Mouse (Mus musculus): ENCODE measurements around the gene Hsf2bp. TPM values are rescaled to one million over a fixed set of nuclear protein-coding genes. Genes with fewer than 3 reads are reported as not detected.

The Hsf2bp gene
- total RNA-seq, 2 experiments from 2014 or later = 1.9 TPM

DNA sequence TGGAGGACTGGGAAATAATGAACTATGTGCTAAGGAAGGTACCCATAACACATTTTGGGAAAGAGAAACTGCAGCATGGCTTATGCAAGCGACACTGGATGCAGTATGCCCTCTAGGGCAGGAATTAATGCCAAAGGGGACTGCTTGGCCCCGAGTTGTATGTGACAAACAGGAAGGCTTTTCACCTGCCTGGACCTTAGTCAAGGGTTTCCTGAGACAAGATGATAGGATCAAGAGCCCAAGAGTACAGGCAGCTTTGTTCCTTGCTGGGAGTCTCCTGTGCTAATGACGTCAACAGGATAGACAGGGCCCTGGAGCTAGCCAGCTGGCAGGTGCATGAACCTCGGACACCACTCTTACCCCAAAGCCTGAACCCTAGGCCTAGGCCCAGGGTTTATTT lies 95.5 kb downstream of the Hsf2bp start:
- DNase-seq (ENCODE audit: low spot score in 2 of 2) = no peak

DNA sequence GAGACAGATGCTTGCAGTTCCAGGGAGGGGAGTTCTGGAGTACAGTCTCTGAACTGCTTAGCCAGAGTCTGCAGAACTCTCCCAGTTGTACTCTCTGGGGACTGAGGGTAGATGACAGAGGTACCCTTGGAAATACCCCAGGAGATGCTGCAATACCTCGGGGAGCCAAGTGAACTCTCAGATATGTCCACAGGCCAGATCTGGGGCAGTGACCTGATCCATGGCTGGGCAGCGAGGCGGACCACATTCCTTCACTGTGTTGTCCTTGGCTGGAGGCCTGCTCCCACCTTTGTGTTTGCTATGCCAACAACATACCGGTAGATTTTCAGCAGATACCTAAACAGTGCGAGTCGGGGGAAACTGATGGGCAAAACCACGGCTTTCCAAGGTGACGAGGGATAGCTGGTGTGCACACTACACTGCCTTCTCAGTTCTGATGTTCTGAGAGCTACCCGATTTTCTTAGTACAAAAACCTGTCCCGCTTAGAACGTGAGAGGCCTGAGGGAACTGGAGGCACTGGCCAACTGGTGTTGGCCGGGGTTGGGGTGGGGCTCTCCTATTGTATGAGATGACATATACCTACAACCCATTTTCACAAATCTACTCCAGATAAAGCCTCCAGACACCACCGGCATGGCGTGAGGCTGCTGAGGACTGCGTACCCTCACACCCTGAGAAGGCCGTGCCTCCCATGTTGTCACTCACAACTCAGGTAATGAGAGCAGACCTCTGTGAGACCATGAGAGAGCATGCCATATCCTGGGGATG lies 96.7 kb downstream of the Hsf2bp start:
- no peak for DNase-seq (ENCODE audit: low spot score in 2 of 2)

DNA sequence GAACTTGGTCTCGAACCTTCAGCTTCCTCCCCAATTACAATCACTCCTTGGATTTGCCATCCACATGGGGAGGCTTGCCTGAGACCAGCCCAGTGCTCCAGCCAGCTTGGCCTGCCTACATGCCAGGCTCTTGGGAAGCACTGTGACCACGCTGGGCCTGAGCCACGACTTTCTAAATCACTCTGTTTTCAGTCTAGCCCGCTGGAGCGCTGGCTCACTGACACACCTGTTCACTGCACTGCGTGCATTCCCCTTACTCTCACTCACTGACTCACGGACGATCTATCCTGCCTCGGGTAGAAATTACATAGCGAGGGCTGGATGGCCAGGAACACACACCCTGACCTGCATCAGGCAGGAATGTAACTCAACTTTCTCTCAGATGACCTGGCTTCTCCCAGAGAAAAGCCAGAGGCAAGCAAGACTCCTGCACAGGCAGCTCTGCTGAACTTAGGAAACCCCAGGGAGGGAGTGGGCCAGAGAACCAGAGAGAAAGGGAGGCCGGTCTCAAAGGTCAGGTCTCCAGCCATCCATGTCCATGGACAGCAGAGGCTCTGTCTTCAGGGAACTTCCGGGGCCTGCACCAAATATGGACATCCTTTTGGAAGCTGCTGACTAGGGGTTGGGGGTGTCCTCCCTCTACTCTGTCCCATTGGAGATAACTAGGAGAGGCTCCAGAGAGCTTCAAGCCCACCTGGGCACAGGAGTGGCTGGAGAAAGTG lies 97.4 kb downstream of the Hsf2bp start:
- no peak for DNase-seq (ENCODE audit: low spot score in 2 of 2)

DNA sequence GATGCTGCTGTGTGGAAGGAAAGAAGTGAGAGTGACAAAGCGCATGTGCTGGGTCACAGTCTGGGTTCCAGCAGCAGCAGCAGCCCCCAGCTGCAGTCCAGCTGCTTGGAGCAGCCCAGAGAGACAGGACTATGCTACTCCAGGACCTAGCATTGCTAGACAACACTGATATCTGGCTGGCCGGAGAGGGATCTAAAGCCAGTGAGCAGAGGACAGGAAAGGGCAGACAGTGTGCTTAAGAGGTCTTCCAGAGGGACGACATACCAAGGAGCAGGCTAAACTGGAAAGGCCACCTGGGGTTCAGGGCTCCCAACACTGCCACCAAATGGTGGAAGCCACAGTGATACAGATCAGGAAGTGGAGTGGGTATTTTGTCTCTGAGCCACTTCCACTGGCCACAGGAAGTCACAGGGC lies 99.0 kb downstream of the Hsf2bp start:
- DNase-seq (ENCODE audit: low spot score in 2 of 2) = no peak

DNA sequence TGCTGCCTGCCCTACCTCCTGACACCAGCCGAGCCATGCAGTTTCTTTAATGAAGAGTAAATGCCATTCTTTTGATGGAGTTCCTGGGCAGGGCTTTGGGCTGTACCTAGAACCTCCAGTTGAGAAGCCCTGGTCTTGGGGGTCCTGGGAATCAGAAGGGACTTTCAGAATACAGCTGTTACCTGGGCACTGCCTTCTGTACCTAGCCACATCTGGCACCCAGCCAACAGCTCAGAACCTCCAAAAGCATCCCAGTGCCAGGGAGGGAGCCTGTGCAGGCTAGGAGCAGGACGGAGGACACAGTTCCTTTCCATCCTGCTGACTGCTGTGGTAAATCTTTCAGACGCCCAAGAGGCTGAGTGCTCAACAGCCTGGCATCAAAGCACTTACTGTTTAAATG lies 100.3 kb downstream of the Hsf2bp start:
- no peak for DNase-seq (ENCODE audit: low spot score in 2 of 2)

DNA sequence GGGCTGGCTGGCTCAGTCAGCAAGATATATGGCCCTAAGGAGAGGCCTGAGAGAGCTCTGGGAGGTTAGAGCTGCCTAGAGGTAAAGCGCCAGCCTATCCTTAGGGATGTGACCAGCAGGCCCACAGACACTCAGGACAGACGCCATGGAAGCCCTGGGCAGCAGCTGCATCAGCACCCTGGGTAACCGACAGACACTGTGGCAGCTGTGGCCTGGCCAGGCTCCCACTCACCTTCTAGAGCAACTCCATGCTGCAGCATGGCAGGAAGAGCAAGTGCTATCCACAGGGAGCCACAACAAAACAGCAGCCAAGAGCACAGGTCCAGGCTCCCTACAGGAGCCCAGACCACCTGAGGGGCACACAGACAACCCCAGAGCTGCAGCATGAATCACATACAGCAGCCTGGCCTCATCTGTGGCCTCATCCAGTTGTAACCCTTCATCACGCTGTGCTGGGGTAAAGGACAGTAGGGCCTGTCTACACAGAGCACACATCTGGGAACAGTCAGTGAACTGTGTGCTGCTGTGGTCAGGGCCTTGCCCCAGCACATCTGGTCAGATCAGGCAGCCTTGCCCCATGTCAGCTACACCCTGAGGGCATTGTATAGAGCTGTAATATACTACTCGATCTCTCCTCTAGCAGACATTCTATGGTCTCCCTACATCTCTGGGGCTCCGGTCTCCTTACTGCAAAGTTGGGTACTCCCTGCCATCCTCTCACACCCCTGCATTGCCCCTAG lies 100.9 kb downstream of the Hsf2bp start:
- DNase-seq (ENCODE audit: low spot score in 2 of 2) = no peak

DNA sequence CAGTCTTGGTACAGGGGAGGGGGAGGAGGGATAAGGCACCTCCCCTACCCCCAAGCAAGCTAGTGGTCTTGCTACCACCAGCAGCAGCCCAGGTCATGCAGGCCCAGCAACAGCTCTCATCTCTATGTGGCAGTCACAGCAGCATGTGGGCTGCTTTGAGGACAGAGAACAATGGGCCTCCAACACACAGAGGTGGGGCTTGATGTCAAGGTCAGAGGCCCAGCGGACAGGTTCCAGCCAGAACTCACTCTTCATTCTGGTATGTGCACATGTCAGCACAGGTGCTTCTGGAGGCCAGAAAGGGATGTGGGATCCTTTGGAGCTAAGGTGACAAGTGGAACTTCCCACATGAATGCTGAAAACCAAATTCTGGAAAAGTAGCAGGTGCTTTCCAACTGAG lies 102.2 kb downstream of the Hsf2bp start:
- no peak for DNase-seq (ENCODE audit: low spot score in 2 of 2)

DNA sequence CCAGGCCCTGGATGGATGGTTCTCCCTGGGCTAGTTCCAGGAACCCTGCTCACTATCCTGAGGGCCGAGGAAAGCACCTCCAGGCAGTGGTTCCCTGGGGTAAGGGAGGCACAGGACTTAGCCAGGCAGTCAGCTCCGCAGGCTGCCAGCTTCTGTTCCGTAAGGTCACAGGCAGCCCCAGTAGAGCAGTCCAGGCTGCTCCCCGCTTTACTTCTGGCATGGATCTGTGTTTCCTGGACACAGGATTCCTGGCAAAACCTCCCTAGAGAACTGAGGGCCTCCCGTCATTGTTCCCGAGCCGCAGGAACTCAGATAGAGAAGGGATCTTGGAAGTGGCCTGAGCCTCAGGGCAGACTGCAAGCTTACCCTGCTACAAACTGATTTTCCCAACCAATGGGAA lies 104.7 kb downstream of the Hsf2bp start:
- DNase-seq (ENCODE audit: low spot score in 2 of 2) = no peak

DNA sequence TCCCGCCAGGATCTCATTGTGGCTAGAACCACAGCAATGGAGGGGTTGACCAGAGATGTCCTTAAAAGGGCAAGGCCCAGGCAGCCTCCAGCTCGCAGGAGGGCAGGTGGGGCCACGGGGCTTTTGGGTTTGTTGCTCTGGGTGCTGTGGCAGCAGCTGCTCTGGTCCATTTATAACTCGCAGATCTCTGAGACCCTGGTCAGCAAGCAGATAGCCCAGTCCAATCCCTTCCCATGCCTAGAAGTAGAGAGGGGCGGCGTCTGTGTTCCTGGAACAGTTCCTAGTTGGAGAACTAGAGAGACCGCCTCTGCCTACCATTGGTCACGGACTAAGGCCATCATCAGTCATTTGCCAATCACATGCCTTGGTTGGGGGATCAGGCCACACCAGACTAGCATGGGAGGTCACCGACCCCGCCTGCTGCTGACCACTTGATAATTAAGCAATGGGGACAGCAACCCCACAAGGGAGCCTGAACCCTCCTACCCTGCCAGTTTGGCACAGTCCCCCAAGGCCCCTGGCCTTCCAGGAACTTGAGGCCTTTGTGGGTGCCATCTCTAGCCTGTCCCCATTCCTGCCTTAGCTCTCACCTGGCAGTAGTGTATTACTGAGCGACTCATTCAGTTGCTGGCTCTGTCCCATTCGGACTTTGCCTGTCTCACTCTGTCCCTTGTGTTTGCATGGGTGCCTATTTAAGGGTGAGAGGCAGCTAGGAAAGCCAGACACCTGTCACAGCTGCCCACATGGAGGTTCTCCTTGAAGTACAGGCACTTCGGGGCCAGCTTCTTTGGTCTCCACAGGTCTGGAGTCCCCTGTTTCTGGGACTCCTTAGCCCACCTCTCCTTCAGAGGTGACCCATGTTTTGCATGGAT lies 106.1 kb downstream of the Hsf2bp start:
- no peak for DNase-seq (ENCODE audit: low spot score in 2 of 2)

DNA sequence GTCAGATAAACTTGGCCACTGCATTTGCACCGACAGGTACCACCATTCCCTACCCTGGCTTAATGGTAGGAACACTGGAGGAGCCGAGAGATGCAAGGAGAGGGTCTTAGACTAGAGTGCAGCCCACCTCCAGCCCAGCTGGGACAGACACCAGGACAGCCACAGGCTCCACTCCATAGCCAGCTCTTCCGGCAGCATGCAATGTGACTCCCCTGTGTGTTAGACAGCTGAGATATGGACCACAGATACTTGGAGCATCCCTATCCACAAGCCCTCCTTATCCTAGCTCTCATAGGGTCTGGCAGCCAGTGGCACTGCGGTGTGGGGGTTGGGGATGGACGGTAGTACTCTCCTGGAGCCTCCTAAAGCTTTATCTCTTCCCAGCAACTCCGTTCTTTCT lies 107.1 kb downstream of the Hsf2bp start:
- no peak for DNase-seq (ENCODE audit: low spot score in 2 of 2)

DNA sequence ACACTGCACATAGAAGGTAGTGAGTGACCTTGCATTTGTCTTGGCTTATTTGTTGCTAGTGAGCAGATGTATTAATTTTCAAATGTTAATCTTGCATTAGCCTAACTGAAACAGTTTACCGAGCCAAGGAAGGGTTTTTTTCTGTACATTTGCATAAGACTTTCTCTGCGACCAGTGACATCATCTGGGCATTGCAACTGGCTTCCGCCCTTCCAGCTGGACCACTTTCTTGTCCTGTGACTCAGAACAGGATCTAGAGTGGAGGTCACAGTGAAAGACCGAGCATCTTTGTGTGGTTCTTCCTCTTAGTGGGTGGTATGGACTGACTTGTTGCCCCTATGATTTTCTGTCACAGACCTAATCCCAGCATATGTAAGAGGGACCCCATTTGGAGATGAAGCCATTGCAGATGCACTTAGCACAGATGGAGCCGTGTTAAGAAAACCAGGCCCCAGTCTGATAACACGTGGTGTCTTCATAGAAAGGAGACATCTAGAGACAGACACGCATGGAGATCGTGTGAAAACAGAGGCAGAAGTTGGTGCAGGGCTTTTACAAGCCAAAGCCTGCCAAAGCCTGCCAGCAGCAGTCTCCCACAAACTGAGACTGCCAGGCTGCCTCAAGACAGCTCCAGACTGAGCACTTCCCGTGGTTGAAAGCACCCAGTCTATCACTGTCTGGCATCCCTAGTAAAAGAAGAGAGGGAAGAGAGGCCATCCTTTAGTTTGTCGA lies 108.1 kb downstream of the Hsf2bp start:
- DNase-seq (ENCODE audit: low spot score in 2 of 2) = no peak

DNA sequence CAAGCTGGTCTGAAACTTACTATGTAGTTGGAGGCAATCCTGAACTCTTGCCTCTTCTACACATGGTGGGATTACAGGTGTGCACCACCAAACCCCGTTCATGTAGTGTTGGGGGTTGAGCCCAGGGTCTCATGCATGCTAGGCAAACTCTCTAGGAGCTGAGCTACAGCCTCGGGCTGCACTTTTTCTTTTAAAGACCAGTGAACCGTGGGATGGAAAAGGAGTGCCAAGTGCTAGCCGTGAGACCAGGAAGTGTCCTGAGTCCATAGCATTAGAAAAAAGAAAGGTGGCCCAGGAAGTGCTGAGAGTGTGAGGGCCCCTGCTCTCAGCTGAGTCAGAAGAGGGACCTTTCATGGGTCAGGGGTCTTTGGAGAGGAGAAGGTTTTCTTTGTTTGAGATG lies 111.9 kb downstream of the Hsf2bp start:
- no peak for DNase-seq (ENCODE audit: low spot score in 2 of 2)

DNA sequence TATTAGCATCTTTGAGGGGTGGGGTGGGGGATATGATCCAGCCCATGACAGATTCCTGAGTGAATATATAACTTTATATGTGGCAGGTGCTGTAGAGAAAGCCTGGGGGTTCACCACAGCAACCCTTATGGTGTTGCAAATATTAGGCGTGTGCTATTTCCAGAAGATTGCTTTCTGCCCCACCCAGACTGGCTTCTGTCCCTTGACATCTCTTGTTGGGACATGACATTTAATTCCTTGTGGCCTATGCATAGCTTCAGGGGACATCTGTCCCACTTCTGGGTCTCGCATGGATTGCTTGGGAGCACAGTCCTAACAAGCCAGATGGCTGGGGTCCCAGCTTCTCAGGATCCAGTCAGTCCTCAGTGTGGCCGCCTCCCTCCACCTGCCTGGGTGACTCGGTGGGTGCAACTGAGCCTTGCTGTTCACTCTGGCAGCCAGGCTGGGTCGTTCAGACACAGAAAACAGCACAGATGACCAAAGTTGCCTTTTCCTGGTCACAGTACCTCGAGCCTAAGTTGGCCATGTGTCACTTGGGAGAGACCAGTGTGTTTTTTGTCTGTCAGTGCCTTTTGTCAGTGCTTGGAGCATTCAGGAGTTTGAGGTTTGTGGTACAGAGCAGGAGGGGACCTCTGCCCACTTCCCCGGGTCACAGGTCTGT lies 112.7 kb downstream of the Hsf2bp start:
- no peak for DNase-seq (ENCODE audit: low spot score in 2 of 2)

DNA sequence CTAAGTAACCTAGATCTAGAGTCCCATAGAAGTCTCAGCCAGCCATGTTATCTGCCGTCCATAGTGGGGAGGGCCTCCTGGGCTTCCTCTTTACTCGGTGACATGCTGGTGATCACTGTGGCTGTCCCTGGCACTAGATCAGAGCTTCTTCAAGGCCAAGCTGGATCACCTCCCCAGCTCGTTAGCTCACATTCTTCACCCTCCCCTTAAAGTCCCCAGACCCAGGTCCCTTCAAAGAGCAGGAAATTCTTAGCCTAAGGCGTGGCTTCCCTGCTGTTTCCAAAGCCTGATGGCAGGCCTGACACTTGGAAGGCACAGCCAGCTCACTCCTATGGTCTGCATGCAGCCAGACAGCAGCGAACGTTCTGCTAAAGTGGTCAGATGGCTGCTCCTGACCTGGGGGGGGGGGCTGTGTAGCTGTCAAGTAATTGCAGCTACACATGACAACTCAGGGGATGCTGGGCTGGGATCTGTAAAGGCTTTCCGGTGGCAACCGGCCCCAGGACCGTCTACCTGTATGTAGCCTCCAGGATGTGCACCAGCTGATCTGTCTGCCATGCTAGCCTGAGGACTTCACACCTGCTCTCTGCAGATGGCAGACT lies 115.5 kb downstream of the Hsf2bp start:
- no peak for DNase-seq (ENCODE audit: low spot score in 2 of 2)

DNA sequence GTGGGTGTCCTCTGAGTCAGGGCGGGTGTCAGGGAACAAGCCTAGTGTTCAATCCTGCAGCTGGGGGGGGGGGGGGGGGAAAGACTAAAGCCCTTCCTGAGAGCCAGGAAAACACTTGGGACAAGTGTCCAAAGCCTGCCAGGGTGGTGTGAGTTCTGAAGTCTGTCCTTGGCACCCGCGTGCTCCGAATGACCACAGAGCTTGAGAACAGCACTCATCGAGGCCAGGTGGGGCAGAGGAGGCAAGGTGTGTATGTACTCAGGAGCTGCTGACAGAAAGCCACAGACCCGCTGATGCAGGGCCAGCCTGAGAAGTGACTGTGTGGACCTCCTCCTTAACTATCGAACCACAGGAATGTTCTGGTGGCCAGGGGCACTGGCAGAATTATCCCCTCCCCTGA lies 116.5 kb downstream of the Hsf2bp start:
- no peak for DNase-seq (ENCODE audit: low spot score in 2 of 2)

DNA sequence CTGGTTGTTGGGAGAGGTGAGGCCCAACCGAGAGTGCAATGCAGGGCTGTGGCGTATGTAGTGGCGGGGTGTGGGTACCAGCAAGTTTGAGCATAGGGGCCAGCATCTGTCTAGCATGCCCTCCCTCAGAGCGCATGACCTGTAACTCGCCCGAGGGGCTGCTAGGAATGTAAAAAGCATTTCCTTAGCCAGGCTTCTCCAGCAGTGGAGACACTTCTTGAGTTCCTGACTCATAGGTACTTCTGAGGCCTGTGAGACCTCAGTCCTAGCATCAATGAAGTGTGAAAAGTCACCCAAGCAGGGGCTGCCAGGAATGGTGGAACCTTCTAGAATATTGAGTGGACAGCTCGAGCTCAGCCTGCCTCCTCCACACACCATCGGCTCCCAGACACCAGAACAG lies 117.8 kb downstream of the Hsf2bp start:
- no peak for DNase-seq (ENCODE audit: low spot score in 2 of 2)

DNA sequence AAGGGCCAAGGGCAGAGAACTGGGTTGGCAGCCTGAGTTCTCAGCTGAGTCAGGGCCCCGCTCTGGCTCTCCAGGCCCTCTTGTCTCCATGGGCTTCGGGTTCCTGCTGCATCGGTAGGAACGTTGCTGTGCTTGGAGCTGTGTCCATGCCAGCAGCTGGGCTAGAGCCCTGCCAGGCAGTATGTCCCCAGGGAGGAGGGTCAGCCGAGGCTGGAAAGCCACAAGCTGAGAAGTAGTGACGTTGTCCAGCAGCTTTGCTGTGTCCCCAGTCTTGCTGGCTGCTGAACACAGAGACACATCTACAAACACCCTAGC lies 119.7 kb downstream of the Hsf2bp start:
- DNase-seq (ENCODE audit: low spot score in 2 of 2) = no peak

DNA sequence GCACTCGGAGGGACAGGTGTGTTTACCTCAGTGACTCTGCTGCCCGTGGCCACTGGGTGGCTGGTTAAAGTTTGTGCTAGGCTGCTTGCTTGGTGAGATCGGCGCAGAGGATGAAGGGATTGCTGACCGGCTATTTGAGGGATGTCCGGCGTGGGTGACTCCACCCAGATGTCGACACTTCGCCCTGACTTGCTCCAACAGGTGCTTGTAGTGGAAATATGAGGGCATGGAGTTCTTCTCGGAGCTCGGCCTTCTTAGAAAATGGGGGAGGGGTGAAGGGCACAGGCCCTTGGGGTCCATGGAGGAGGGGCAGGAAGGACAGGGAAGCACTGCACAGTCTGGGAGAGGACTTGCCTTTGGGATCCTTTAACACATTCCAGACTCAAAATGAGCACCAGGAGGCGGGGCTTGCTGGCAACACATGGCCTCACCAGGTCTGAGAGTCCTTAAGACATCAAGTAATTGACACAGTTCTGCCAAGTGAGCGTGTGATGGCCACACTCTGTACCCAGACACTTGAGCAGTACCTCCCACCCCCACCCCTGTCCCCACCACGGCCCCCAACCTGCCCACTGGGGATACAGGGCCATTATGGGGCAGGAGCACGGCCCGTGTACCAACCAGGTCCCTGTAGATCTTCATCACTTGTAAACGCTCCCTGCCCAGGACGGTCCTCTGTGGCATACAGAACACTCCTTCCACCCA lies 120.2 kb downstream of the Hsf2bp start:
- DNase-seq (ENCODE audit: low spot score in 2 of 2) = no peak

DNA sequence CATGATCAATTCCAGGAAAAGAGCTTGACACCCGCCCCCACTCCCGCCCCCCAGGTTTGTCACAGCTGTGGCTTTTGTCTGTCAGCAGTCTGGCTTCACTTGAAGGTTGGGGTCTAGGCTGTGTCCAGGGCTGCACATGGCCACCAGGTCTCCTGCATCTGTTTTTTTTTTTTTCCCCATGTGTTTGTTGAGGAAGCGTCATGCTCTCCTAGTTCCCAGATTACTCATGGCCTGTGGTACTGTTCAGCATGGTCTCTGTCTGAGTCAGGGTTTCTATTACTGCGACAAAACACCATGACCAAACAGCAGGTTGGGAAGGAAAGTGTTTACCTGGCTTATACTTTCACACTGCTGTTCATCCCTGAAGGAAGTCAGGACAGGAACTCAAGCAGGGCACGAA lies 121.8 kb downstream of the Hsf2bp start:
- DNase-seq (ENCODE audit: low spot score in 2 of 2) = no peak

All from adrenal gland, postnatal 4 days (tissue).